Mouse (Mus musculus): ENCODE results near the gene Camk2n2.
"Not testable (repeated sequence)": the region's sequence is repeated elsewhere in the genome, so short reads cannot be mapped to it uniquely, and the experiment has no call there.

Gene Camk2n2

GRCm38 (mm10) chr16:20621191-20621990, at the start of gene Camk2n2:
TSS of gene Camk2n2 (minus strand) at chr16:20621287.
- in situ Hi-C loops (cut with MboI): no loop called here

GRCm38 (mm10) chr16:20670291-20670690, 49.2 kb upstream of the Camk2n2 start:
- in situ Hi-C loops (cut with MboI): no loop called here

- in situ Hi-C loops (cut with MboI): not testable (repeated sequence)
These were observed 46.9 kb upstream of the Camk2n2 start, which contains the start of gene Eif4g1 for GRCm38 (mm10) chr16:20668013-20668412. TSS of gene Eif4g1 (plus strand) at chr16:20668313.

- in situ Hi-C loops (cut with MboI): no loop called here
These were observed 36.6 kb upstream of the Camk2n2 start for GRCm38 (mm10) chr16:20657661-20658060.

GRCm38 (mm10) chr16:20653315-20653714, 32.2 kb upstream of the Camk2n2 start:
- in situ Hi-C loops (cut with MboI): no loop called here

GRCm38 (mm10) chr16:20651947-20652310, 30.8 kb upstream of the Camk2n2 start:
- in situ Hi-C loops (cut with MboI): no loop called here

- in situ Hi-C loops (cut with MboI): no loop called here
These were observed 30.2 kb upstream of the Camk2n2 start, which contains the start of gene Psmd2 for GRCm38 (mm10) chr16:20651076-20651946. TSS of gene Psmd2 (plus strand) at chr16:20651652.

- in situ Hi-C loops (cut with MboI): loop anchor here (10.0 kb wide), 1 partner anchor 149 kb away; the partner anchor contains the start of gene Eif2b5
These were observed 22.8 kb upstream of the Camk2n2 start for GRCm38 (mm10) chr16:20643911-20644310.

GRCm38 (mm10) chr16:20642161-20642560, 21.1 kb upstream of the Camk2n2 start:
- in situ Hi-C loops (cut with MboI): loop anchor here (10.0 kb wide), 1 partner anchor 147 kb away; the partner anchor contains the start of gene Eif2b5

GRCm38 (mm10) chr16:20638367-20638766, 17.3 kb upstream of the Camk2n2 start:
- in situ Hi-C loops (cut with MboI): no loop called here

- in situ Hi-C loops (cut with MboI): no loop called here
These were observed 16.3 kb upstream of the Camk2n2 start for GRCm38 (mm10) chr16:20637410-20637809.

- in situ Hi-C loops (cut with MboI): no loop called here
These were observed 8.9 kb upstream of the Camk2n2 start, which contains the start of gene Ece2 for GRCm38 (mm10) chr16:20629731-20630634. TSS of gene Ece2 (plus strand) at chr16:20629828.

- in situ Hi-C loops (cut with MboI): no loop called here
These were observed 7.8 kb upstream of the Camk2n2 start for GRCm38 (mm10) chr16:20628871-20629391.

GRCm38 (mm10) chr16:20623211-20623610, 2.1 kb upstream of the Camk2n2 start:
- in situ Hi-C loops (cut with MboI): no loop called here

GRCm38 (mm10) chr16:20621991-20622685, 1.1 kb upstream of the Camk2n2 start:
- in situ Hi-C loops (cut with MboI): no loop called here

GRCm38 (mm10) chr16:20620751-20621190, 316 bp downstream of the Camk2n2 start:
- in situ Hi-C loops (cut with MboI): no loop called here

GRCm38 (mm10) chr16:20620399-20620735, 720 bp downstream of the Camk2n2 start:
- in situ Hi-C loops (cut with MboI): no loop called here

GRCm38 (mm10) chr16:20619541-20620398, 1.3 kb downstream of the Camk2n2 start:
- in situ Hi-C loops (cut with MboI): loop anchor here (10.0 kb wide), 1 partner anchor 115 kb away; no protein-coding TSS in a partner anchor
